Mouse (Mus musculus) forebrain, embryonic 14.5 days (tissue): ENCODE data around the gene Adprhl1. TPM values are rescaled to one million over a fixed set of nuclear protein-coding genes. Genes with fewer than 3 reads are reported as not detected.
A peak's percentile ranks its signal among the peaks of the same experiment; 100 is the strongest.

ENCODE experiments used
- ATAC-seq: fragments of 200-750 bp; cut with Nextera tagmentation; 2 replicates; pipeline ENCODE4 v1.8.0; 2017; ENCODE audit warnings: mild to moderate bottlenecking, moderate library complexity
- DNase-seq: peaks from one replicate; pipeline ENCODE4 v3.0.0-alpha.2; 2015; ENCODE audit warnings: low spot score
- H3K27ac ChIP-seq: fragments of 300-500 bp; sonication (generic); 2 replicates; pipeline ENCODE4 v1.5.1; 2014; ENCODE audit warnings: low read depth, mild to moderate bottlenecking, control low read depth, low read length, moderate library complexity
- H3K27me3 ChIP-seq: fragments of 300-500 bp; sonication (generic); replicated peaks from 2 replicates; pipeline ENCODE4 v1.6.1; 2014; ENCODE audit warnings: low read length, control low read depth, mixed read lengths; ENCODE audit not compliant: control insufficient read depth, insufficient read depth
- H3K36me3 ChIP-seq: fragments of 300-500 bp; sonication (generic); 2 replicates; pipeline ENCODE4 v1.6.1; 2014; ENCODE audit warnings: low read length, control low read depth; ENCODE audit not compliant: control insufficient read depth, insufficient read depth
- H3K4me1 ChIP-seq: fragments of 300-500 bp; sonication (generic); 2 replicates; pipeline ENCODE4 v1.6.1; 2014; ENCODE audit warnings: antibody characterized with exemption, low read length, control low read depth; ENCODE audit not compliant: control insufficient read depth, insufficient read depth
- H3K4me2 ChIP-seq: fragments of 300-500 bp; sonication (generic); 2 replicates; pipeline ENCODE4 v1.6.1; 2014; ENCODE audit warnings: mild to moderate bottlenecking, control low read depth, low read length
- H3K4me3 ChIP-seq: fragments of 300-500 bp; sonication (generic); 2 replicates; pipeline ENCODE4 v1.5.1; 2014; ENCODE audit warnings: low read depth, low read length, control low read depth
- H3K9ac ChIP-seq: fragments of 300-500 bp; sonication (generic); 2 replicates; pipeline ENCODE4 v1.6.1; 2014; ENCODE audit warnings: mild to moderate bottlenecking, low read length, control low read depth, moderate library complexity
- H3K9me3 ChIP-seq: fragments of 300-500 bp; sonication (generic); replicated peaks from 2 replicates; pipeline ENCODE4 v1.6.1; 2016; ENCODE audit warnings: low read length, control low read depth, mixed read lengths; ENCODE audit not compliant: control insufficient read depth
- WGBS: fragments of 180-500 bp; shearing (Covaris S2); extraction: QIAGEN DNeasy Blood & Tissue Kit; methylation state at CpG from one replicate; pipeline ENCODE4 v1.1.7; 2014; 5-methylcytosine and 5-hydroxymethylcytosine counted together
- polyA plus RNA-seq: library from polyadenylated mRNA; unstranded; fragments of >200 nt; fragmentation: Nextera tagmentation; extraction: Ambion mirVana; gene quantifications from 2 replicates; pipeline ENCODE4 v1.2.1, GENCODE M21; 2014

The Adprhl1 gene
- polyA plus RNA-seq, 1 experiment from 2014 or later: not detected

DNA sequence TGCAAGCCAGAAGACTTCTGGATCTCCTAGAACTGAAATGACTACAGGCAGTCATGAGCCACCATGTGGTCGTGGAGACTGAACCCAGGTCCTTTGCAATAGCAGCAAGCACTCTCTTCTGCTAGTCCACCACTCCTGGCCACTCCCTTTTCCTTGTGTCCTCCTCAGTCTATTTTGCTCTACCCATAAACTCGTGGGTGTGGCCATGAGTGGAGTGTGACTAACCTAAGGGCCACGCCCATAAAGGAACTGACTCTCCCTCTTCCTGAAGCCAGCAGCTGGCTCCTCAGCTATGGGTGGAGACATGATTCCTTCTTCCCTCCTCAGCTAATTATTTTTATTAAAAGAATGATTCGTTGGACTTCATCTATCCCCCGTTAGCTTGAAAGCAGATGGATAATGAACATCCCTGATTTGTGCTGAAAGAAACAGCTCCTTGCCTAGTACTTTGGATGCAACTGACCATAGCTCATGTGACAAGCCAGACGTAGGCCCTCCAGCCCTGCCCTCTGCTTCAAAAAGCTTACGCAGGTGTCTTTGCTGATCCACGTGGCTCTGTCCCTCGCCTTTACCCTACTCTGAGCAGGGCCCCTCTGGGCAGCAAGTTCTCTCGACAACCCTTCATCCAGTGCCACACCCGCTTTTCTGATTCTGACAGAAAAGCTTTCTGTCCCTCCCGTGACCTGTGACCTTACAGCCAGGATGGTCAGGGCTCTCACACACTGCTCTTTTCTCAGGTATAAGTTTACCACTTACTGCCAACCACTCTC lies 49.4 kb downstream of the Adprhl1 start:
- no peak overlapping the region for H3K9ac ChIP-seq

DNA sequence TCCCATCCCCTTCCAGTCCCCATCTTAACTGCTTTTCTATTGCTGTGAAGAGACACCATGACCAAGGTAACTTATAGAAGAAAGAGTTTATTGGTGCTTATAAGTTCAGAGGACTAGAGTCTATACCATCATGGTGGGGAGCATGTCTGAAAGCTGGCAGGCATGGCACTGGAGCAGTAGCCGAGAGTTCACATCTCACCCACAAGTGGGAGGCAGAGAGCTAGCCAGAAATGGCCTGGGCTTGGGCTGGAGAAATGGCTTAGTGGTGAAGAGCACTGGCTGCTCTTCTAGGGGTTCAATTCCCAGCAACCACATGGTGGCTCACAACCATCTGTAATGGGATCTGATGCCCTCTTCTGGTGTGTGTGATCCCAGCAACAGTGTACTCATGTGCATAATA lies 50.5 kb downstream of the Adprhl1 start:
- H3K4me3 ChIP-seq: no peak overlapping the region
- no peak overlapping the region for H3K9ac ChIP-seq
- peaks cover 24% of the 10 kb centered on the region for H3K27me3 ChIP-seq
- no peak overlapping the region for H3K27ac ChIP-seq
- WGBS: 38% methylated on average over 1 of the region's 1 CpGs
- DNase-seq (no peak), ATAC-seq (no peak)
- no peaks in the 10 kb centered on the region for H3K9me3 ChIP-seq
- peaks cover 9% of the 10 kb centered on the region; the same call in 1 of the 2 replicates for H3K4me1 ChIP-seq
- H3K36me3 ChIP-seq: no peaks in the 10 kb centered on the region
- no peak overlapping the region for H3K4me2 ChIP-seq

More for the DNA sequence above, 49.4 kb downstream of the Adprhl1 start:
- Histone ChIP-seq H3K4me2 (no peak overlapping the region), H3K27ac (no peak overlapping the region), H3K4me3 (no peak overlapping the region), H3K36me3 (no peaks in the 10 kb centered on the region), H3K9me3 (no peaks in the 10 kb centered on the region), H3K4me1 (peaks cover 8% of the 10 kb centered on the region; the same call in 1 of the 2 replicates), H3K27me3 (peaks cover 24% of the 10 kb centered on the region)
- no peak for ATAC-seq
- 71% methylated on average over 12 of the region's 12 CpGs for WGBS
- no peak for DNase-seq

DNA sequence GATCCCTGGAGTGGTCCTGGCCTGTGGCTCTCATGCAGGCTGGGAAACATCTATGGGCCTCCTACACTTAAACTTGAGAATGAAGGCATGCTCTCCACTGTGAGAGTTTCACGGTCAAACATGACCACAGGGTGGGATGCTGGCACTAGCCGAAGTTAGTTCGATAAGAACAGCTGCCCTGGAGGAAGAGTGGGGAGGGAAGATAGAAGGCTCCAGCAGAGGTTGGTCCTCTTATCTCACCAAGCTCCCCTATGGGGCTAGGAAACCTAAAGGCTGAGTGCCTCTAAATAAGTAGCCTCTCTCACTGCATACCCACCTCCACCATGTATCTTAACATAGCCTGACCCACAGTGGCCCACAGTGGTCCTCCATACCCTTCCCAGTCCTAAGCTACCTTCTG lies 51.2 kb downstream of the Adprhl1 start:
- Histone ChIP-seq H3K4me1 (peaks cover 9% of the 10 kb centered on the region; the same call in 1 of the 2 replicates), H3K9me3 (no peaks in the 10 kb centered on the region), H3K4me3 (no peak overlapping the region), H3K27ac (no peak overlapping the region), H3K9ac (no peak overlapping the region), H3K4me2 (no peak overlapping the region), H3K36me3 (0 out of 2 replicates have a peak, but pooled peaks cover 4% of the 10 kb centered on the region), H3K27me3 (peaks cover 24% of the 10 kb centered on the region)
- WGBS: 85% methylated on average over 3 of the region's 3 CpGs
- no peak for ATAC-seq
- no peak for DNase-seq

DNA sequence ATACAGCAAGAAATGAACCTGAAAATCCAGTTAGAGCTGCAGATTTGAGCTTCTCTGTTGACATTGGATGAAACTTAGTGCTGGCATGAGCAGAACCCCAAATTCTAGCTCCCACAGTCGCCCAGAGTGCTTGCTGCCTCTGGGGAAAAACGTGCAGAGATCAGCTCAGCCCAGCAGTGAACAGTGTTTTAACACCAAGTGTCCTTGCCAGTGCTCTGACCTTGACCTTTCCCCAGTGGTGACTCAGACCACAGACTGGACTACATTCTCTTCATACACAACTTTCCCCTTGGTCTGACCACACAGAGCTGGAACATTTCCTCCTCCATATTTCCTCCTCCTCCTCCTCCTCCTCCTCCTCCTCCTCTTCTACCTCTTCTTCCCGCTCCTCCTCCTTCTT lies 51.9 kb downstream of the Adprhl1 start:
- Histone ChIP-seq H3K4me3 (no peak overlapping the region), H3K4me1 (peaks cover 9% of the 10 kb centered on the region; the same call in 1 of the 2 replicates), H3K9ac (no peak overlapping the region), H3K4me2 (no peak overlapping the region), H3K27ac (no peak overlapping the region), H3K9me3 (no peaks in the 10 kb centered on the region), H3K27me3 (peaks cover 24% of the 10 kb centered on the region), H3K36me3 (0 out of 2 replicates have a peak, but pooled peaks cover 4% of the 10 kb centered on the region)
- DNase-seq: no peak
- 56% methylated on average over 3 of the region's 3 CpGs for WGBS
- ATAC-seq: no peak

DNA sequence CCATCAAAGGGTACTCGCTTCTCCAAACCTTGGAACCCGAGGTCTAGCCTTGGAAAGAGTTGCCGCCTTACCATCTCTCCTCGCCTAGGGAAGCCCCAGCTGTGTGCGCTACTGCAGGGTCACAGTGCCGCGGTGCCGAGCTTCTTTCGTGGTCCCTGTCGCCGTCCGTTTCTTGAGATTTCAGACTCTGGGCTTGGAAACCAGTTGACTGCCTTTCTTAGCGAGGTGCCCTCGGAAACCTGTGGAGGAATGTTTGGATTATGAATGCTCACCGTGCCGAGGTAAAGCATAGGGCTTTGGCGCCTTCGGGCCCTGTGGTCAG lies 53.0 kb downstream of the Adprhl1 start:
- H3K9ac ChIP-seq: peak overlapping the region; percentile 75
- under 1% methylated on average over 18 of the region's 18 CpGs for WGBS
- DNase-seq: peak; percentile 14

DNA sequence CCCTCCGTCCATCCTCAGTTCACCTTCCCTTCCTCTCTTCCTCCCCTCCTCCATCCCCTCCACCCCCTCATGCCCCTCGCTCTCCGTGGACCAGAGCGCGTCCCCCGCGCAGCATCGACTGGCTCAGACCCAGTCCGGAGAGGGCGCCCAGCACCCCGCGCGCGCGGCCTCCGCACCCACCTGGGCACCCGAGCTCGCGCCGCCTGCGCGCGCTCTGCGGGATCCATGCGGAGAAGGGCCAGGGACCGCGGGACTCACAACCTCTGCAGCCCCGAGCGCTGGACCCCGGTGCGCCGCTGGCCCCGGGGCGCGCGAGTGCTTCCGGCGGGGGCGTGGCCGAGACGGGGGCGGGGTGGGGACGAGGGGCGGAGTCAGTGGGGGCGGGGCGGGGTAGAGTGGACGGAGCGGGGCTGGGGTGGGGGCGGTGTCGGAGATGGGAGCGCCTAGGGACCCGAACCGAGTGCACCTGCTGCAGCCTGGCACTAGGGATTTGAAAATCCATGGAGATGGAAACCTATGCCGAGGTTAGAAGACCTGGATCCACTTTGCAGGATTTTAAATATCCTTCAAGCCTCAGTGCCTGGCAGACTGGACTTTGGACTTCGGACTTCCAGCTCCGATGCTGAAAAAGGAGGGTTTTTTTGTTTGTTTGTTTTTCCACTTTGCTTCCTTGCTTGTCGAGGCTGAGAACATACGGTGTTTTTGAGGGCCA lies 53.5 kb downstream of the Adprhl1 start, which contains the start of gene Grtp1:
Gene Grtp1 (minus strand): TSS at position 320 of the 712 bp plus-strand sequence.
- WGBS: under 1% methylated on average over 58 of the region's 58 CpGs

More for the DNA sequence above, 53.0 kb downstream of the Adprhl1 start:
- H3K36me3 ChIP-seq: 0 out of 2 replicates have a peak, but pooled peaks cover 4% of the 10 kb centered on the region
- peaks cover 9% of the 10 kb centered on the region; the same call in 1 of the 2 replicates for H3K4me1 ChIP-seq
- peaks cover 24% of the 10 kb centered on the region for H3K27me3 ChIP-seq
- no peak for ATAC-seq
- H3K9me3 ChIP-seq: no peaks in the 10 kb centered on the region
- H3K4me2 ChIP-seq: peak overlapping the region; percentile 85
- H3K27ac ChIP-seq: no peak overlapping the region
- H3K4me3 ChIP-seq: peak overlapping the region; percentile 78

DNA sequence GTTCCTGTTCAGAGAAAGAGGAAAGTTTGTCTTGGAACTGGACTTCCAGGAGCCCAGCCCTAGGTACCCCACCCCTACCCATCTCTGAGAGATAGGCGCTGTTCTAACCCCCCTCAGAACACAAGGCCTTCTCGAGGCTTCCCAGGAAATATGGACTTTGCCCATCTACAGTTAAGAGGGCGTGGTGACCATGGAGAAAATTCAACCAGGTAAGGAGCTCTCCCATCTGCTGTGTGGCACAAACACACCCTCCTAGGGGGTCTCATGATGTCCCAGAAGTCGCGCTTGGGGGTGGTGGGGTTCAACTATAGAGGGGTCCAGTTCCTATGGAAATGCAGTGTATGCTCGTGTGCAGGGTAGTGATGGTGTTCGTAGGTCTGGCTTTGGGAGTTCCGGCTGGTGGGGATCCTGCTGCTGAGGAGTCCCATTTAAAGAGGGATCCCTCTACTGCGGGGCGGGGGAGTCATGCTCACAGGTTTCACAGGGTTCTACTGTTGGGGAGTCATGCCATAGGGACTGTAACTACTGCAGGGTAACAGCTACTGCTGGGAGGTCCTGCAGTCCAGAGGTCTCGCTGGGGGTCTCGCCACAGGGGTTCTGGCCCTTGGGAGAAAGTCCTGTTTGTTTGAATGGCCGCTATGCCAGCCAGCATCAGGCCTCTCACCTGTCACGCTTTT lies 54.4 kb downstream of the Adprhl1 start:
- Histone ChIP-seq H3K27ac (no peak overlapping the region), H3K27me3 (peaks cover 24% of the 10 kb centered on the region), H3K36me3 (0 out of 2 replicates have a peak, but pooled peaks cover 4% of the 10 kb centered on the region), H3K4me1 (peaks cover 9% of the 10 kb centered on the region), H3K9ac (peak overlapping the region; percentile 75), H3K4me2 (peak overlapping the region; percentile 85), H3K9me3 (no peaks in the 10 kb centered on the region), H3K4me3 (peak overlapping the region; percentile 78)
- ATAC-seq: peak; percentile 10; the same call in 1 of the 2 replicates
- DNase-seq: no peak
- 27% methylated on average over 14 of the region's 14 CpGs for WGBS

More for the DNA sequence above, 53.5 kb downstream of the Adprhl1 start, which contains the start of gene Grtp1:
- peak within 1 kb of the TSS; percentile 85 for H3K4me2 ChIP-seq
- H3K9ac ChIP-seq: peak within 1 kb of the TSS; percentile 75
- peaks cover 9% of the 10 kb centered on the region; the same call in 1 of the 2 replicates for H3K4me1 ChIP-seq
- peaks cover 24% of the 10 kb centered on the region for H3K27me3 ChIP-seq
- ATAC-seq (peak; percentile 81), DNase-seq (peak; percentile 46)
- no peak within 1 kb of the TSS for H3K27ac ChIP-seq
- H3K36me3 ChIP-seq: 0 out of 2 replicates have a peak, but pooled peaks cover 4% of the 10 kb centered on the region
- H3K9me3 ChIP-seq: no peaks in the 10 kb centered on the region
- peak within 1 kb of the TSS; percentile 78 for H3K4me3 ChIP-seq

DNA sequence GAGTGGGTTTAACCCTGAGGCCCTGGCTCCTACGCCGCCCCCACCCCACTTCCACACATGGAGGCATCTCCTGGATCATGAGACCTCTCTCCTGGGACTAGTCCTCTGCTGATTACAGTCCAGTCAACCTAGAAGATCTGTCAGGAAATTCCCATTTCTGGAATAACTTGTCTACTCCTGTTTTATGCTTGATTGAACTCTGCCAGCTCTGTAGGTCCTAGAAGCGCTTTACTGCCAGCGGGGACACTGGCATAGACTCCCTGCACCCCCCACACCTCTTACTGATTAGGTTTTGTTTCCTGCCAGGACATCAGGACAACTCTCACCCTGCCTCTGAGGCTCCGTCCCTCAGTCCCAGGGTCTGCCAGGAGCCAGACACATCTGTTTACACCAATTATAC lies 56.5 kb downstream of the Adprhl1 start:
- ATAC-seq: no peak
- Histone ChIP-seq H3K9me3 (no peaks in the 10 kb centered on the region), H3K27me3 (peaks cover 17% of the 10 kb centered on the region), H3K36me3 (0 out of 2 replicates have a peak, but pooled peaks cover 4% of the 10 kb centered on the region), H3K4me2 (no peak overlapping the region), H3K27ac (no peak overlapping the region), H3K9ac (no peak overlapping the region), H3K4me1 (peaks cover 9% of the 10 kb centered on the region), H3K4me3 (no peak overlapping the region)
- DNase-seq: no peak
- 84% methylated on average over 5 of the region's 5 CpGs for WGBS
